Mouse (Mus musculus) right cerebral cortex, postnatal 4 days (tissue): Measurements from ENCODE around the gene 6820408C15Rik.

Experiments used
- DNase-seq: peaks from one replicate; pipeline ENCODE4 v3.0.0-alpha.2; 2022

The 6820408C15Rik gene

GRCm38 (mm10) chr2:152415287-152415686 lies at the start of gene 6820408C15Rik:
Gene 6820408C15Rik (plus strand): TSS chr2:152415587.
- no peak for DNase-seq

GRCm38 (mm10) chr2:152367917-152368316 lies 47.5 kb upstream of the 6820408C15Rik start:
- no peak for DNase-seq

GRCm38 (mm10) chr2:152368532-152369140 lies 46.8 kb upstream of the 6820408C15Rik start:
- peak; percentile 54 for DNase-seq

- no peak for DNase-seq
Observed at GRCm38 (mm10) chr2:152372104-152372503, 43.3 kb upstream of the 6820408C15Rik start.

- no peak for DNase-seq
Observed at GRCm38 (mm10) chr2:152372661-152373060, 42.7 kb upstream of the 6820408C15Rik start.

- no peak for DNase-seq
Observed at GRCm38 (mm10) chr2:152373547-152373946, 41.8 kb upstream of the 6820408C15Rik start.

- peak; percentile 54 for DNase-seq
Observed at GRCm38 (mm10) chr2:152375652-152376344, 39.6 kb upstream of the 6820408C15Rik start.

- peak; percentile 56 for DNase-seq
Observed at GRCm38 (mm10) chr2:152376345-152376741, 39.0 kb upstream of the 6820408C15Rik start, which contains the start of gene Nrsn2. Gene Nrsn2 (minus strand): TSS chr2:152376638.

GRCm38 (mm10) chr2:152384191-152384590 lies 31.2 kb upstream of the 6820408C15Rik start:
- DNase-seq: no peak

- DNase-seq: no peak
Observed at GRCm38 (mm10) chr2:152392786-152393185, 22.6 kb upstream of the 6820408C15Rik start.

- DNase-seq: no peak
Observed at GRCm38 (mm10) chr2:152393225-152394017, 22.0 kb upstream of the 6820408C15Rik start.

- no peak for DNase-seq
Observed at GRCm38 (mm10) chr2:152395271-152395920, 20.0 kb upstream of the 6820408C15Rik start.

GRCm38 (mm10) chr2:152396110-152397003 lies 19.0 kb upstream of the 6820408C15Rik start:
- peak; percentile 81 for DNase-seq

GRCm38 (mm10) chr2:152397004-152397589 lies 18.3 kb upstream of the 6820408C15Rik start:
- DNase-seq: peak; percentile 79

- DNase-seq: peak; percentile 99
Observed at GRCm38 (mm10) chr2:152397680-152398435, 17.5 kb upstream of the 6820408C15Rik start, which contains the start of gene Sox12. Gene Sox12 (minus strand): TSS chr2:152398063.

- peak; percentile 90 for DNase-seq
Observed at GRCm38 (mm10) chr2:152398691-152399090, 16.7 kb upstream of the 6820408C15Rik start.

- peak; percentile 69 for DNase-seq
Observed at GRCm38 (mm10) chr2:152399122-152399542, 16.3 kb upstream of the 6820408C15Rik start.

GRCm38 (mm10) chr2:152406126-152406525 lies 9.3 kb upstream of the 6820408C15Rik start:
- peak; percentile 93 for DNase-seq

- DNase-seq: no peak
Observed at GRCm38 (mm10) chr2:152409781-152410180, 5.6 kb upstream of the 6820408C15Rik start.

- DNase-seq: peak; percentile 85
Observed at GRCm38 (mm10) chr2:152410971-152411371, 4.4 kb upstream of the 6820408C15Rik start.
